Mouse (Mus musculus) lung, embryonic 14.5 days (tissue): ENCODE measurements at regions not wholly inside any gene's neighbourhood (a gene's known extent, or its start where the extent isn't known, plus 50 kb on each side); places are given as distances from the start of the nearest gene placed in this dataset.

ENCODE experiments used
- ATAC-seq: fragments of 200-750 bp; cut with Nextera tagmentation; 2 replicates; pipeline ENCODE4 v1.8.0; 2017; ENCODE audit warnings: mild to moderate bottlenecking, moderate TSS enrichment, moderate library complexity; ENCODE audit not compliant: insufficient read depth
- DNase-seq: peaks from one replicate; pipeline ENCODE4 v3.0.0-alpha.2; 2015
- H3K27ac ChIP-seq: fragments of 300-500 bp; sonication (generic); 2 replicates; pipeline ENCODE4 v1.5.1; 2014; ENCODE audit warnings: low read depth, mild to moderate bottlenecking, moderate library complexity
- H3K27me3 ChIP-seq: fragments of 300-500 bp; sonication (generic); 2 replicates; pipeline ENCODE4 v1.6.1; 2014; ENCODE audit warnings: low read length, control low read depth; ENCODE audit not compliant: insufficient read depth
- H3K36me3 ChIP-seq: fragments of 300-500 bp; sonication (generic); 2 replicates; pipeline ENCODE4 v1.6.1; 2014; ENCODE audit warnings: control low read depth; ENCODE audit not compliant: insufficient read depth
- H3K4me1 ChIP-seq: fragments of 300-500 bp; sonication (generic); 2 replicates; pipeline ENCODE4 v1.6.1; 2014; ENCODE audit warnings: antibody characterized with exemption, control low read depth; ENCODE audit not compliant: insufficient read depth
- H3K4me2 ChIP-seq: fragments of 300-500 bp; sonication (generic); 2 replicates; pipeline ENCODE4 v1.6.1; 2014; ENCODE audit warnings: mild to moderate bottlenecking
- H3K4me3 ChIP-seq: fragments of 300-500 bp; sonication (generic); 2 replicates; pipeline ENCODE4 v1.5.1; 2014; ENCODE audit warnings: low read depth, low read length
- H3K9ac ChIP-seq: fragments of 300-500 bp; sonication (generic); 2 replicates; pipeline ENCODE4 v1.6.1; 2014
- H3K9me3 ChIP-seq: fragments of 300-500 bp; sonication (generic); 2 replicates; pipeline ENCODE4 v1.6.1; 2016; ENCODE audit warnings: low read depth, low read length, control low read depth
- CTCF ChIP-seq: IDR thresholded peaks from 2 replicates; pipeline ENCODE4 v1.5.1; 2016; ENCODE audit warnings: antibody characterized with exemption, low read depth
- WGBS: fragments of 180-500 bp; shearing (Covaris S2); extraction: QIAGEN DNeasy Blood & Tissue Kit; methylation state at CpG from one replicate; pipeline ENCODE4 v1.1.7; 2014; 5-methylcytosine and 5-hydroxymethylcytosine counted together

GRCm38 (mm10) chr4:84037535-84037934 is 512.2 kb downstream of the Ccdc171 start:
- ATAC-seq (no peak), DNase-seq (no peak)
- H3K4me2 ChIP-seq = no peak overlapping the region
- no peaks in the 10 kb centered on the region for H3K4me1 ChIP-seq
- no peaks in the 10 kb centered on the region for H3K36me3 ChIP-seq
- H3K9ac ChIP-seq = no peak overlapping the region
- no peaks in the 10 kb centered on the region for H3K27me3 ChIP-seq
- H3K27ac ChIP-seq = no peak overlapping the region
- H3K9me3 ChIP-seq = no peaks in the 10 kb centered on the region
- TF ChIP-seq CTCF = no peak
- H3K4me3 ChIP-seq = no peak overlapping the region
- 47% methylated on average over 3 of the region's 3 CpGs for WGBS

GRCm38 (mm10) chr4:84050243-84050642 is 524.9 kb downstream of the Ccdc171 start:
- ATAC-seq (no peak), DNase-seq (no peak)
- WGBS = 81% methylated on average over 6 of the region's 6 CpGs
- no peak overlapping the region for H3K27ac ChIP-seq
- H3K4me1 ChIP-seq = no peaks in the 10 kb centered on the region
- H3K4me2 ChIP-seq = no peak overlapping the region
- H3K36me3 ChIP-seq = no peaks in the 10 kb centered on the region
- no peaks in the 10 kb centered on the region for H3K27me3 ChIP-seq
- no peak overlapping the region for H3K4me3 ChIP-seq
- H3K9me3 ChIP-seq = no peaks in the 10 kb centered on the region
- TF ChIP-seq CTCF = no peak
- no peak overlapping the region for H3K9ac ChIP-seq

- TF ChIP-seq CTCF = no peak
- Histone ChIP-seq H3K9me3 (no peaks in the 10 kb centered on the region), H3K36me3 (no peaks in the 10 kb centered on the region), H3K4me1 (no peaks in the 10 kb centered on the region), H3K9ac (no peak overlapping the region), H3K27me3 (no peaks in the 10 kb centered on the region), H3K27ac (no peak overlapping the region), H3K4me2 (no peak overlapping the region), H3K4me3 (no peak overlapping the region)
- peak; percentile 52 for ATAC-seq
- DNase-seq = peak; percentile 71
- WGBS = 46% methylated on average over 6 of the region's 6 CpGs
Observed at GRCm38 (mm10) chr4:84056863-84057502, 531.6 kb downstream of the Ccdc171 start.

- H3K9ac ChIP-seq = no peak overlapping the region
- no peaks in the 10 kb centered on the region for H3K36me3 ChIP-seq
- H3K27ac ChIP-seq = no peak overlapping the region
- no peak overlapping the region for H3K4me3 ChIP-seq
- 64% methylated on average over 2 of the region's 2 CpGs for WGBS
- TF ChIP-seq CTCF = no peak
- H3K4me2 ChIP-seq = no peak overlapping the region
- no peak for ATAC-seq
- H3K9me3 ChIP-seq = no peaks in the 10 kb centered on the region
- peaks cover 3% of the 10 kb centered on the region; the same call in 1 of the 2 replicates for H3K4me1 ChIP-seq
- H3K27me3 ChIP-seq = no peaks in the 10 kb centered on the region
- DNase-seq = no peak
Observed at GRCm38 (mm10) chr4:84060187-84060586, 534.8 kb downstream of the Ccdc171 start.

GRCm38 (mm10) chr4:84063755-84064154 is 538.4 kb downstream of the Ccdc171 start:
- H3K4me2 ChIP-seq = no peak overlapping the region
- no peak overlapping the region for H3K27ac ChIP-seq
- 54% methylated on average over 5 of the region's 5 CpGs for WGBS
- H3K4me1 ChIP-seq = peaks cover 11% of the 10 kb centered on the region; the same call in 1 of the 2 replicates
- no peak for TF ChIP-seq CTCF
- no peaks in the 10 kb centered on the region for H3K9me3 ChIP-seq
- no peak overlapping the region for H3K4me3 ChIP-seq
- H3K36me3 ChIP-seq = no peaks in the 10 kb centered on the region
- DNase-seq = no peak
- no peak for ATAC-seq
- no peak overlapping the region for H3K9ac ChIP-seq
- H3K27me3 ChIP-seq = no peaks in the 10 kb centered on the region

GRCm38 (mm10) chr4:84064614-84065456 is 539.5 kb downstream of the Ccdc171 start:
- no peak overlapping the region for H3K27ac ChIP-seq
- H3K4me1 ChIP-seq = peaks cover 11% of the 10 kb centered on the region; the same call in 1 of the 2 replicates
- H3K36me3 ChIP-seq = no peaks in the 10 kb centered on the region
- TF ChIP-seq CTCF = peak; percentile 90
- H3K27me3 ChIP-seq = no peaks in the 10 kb centered on the region
- DNase-seq (peak; percentile 90), ATAC-seq (peak; percentile 56)
- no peaks in the 10 kb centered on the region for H3K9me3 ChIP-seq
- H3K4me2 ChIP-seq = peak overlapping the region; percentile 3
- WGBS = 16% methylated on average over 15 of the region's 15 CpGs
- H3K9ac ChIP-seq = no peak overlapping the region
- H3K4me3 ChIP-seq = no peak overlapping the region

- H3K27ac ChIP-seq = no peak overlapping the region
- no peaks in the 10 kb centered on the region for H3K36me3 ChIP-seq
- 25% methylated on average over 12 of the region's 12 CpGs for WGBS
- H3K4me1 ChIP-seq = peaks cover 11% of the 10 kb centered on the region; the same call in 1 of the 2 replicates
- no peak overlapping the region for H3K9ac ChIP-seq
- H3K4me2 ChIP-seq = peak overlapping the region; percentile 0; the same call in 1 of the 2 replicates
- ATAC-seq (no peak), DNase-seq (peak; percentile 30)
- H3K4me3 ChIP-seq = no peak overlapping the region
- no peak for TF ChIP-seq CTCF
- H3K9me3 ChIP-seq = no peaks in the 10 kb centered on the region
- no peaks in the 10 kb centered on the region for H3K27me3 ChIP-seq
Observed at GRCm38 (mm10) chr4:84065457-84066124, 540.2 kb downstream of the Ccdc171 start.
